Mouse (Mus musculus): Measurements from ENCODE around the gene Mark2. TPM values are rescaled to one million over a fixed set of nuclear protein-coding genes. Genes with fewer than 3 reads are reported as not detected.

Gene Mark2
- polyA plus RNA-seq, 1 experiment from 2014 or later = 57.8 TPM

DNA sequence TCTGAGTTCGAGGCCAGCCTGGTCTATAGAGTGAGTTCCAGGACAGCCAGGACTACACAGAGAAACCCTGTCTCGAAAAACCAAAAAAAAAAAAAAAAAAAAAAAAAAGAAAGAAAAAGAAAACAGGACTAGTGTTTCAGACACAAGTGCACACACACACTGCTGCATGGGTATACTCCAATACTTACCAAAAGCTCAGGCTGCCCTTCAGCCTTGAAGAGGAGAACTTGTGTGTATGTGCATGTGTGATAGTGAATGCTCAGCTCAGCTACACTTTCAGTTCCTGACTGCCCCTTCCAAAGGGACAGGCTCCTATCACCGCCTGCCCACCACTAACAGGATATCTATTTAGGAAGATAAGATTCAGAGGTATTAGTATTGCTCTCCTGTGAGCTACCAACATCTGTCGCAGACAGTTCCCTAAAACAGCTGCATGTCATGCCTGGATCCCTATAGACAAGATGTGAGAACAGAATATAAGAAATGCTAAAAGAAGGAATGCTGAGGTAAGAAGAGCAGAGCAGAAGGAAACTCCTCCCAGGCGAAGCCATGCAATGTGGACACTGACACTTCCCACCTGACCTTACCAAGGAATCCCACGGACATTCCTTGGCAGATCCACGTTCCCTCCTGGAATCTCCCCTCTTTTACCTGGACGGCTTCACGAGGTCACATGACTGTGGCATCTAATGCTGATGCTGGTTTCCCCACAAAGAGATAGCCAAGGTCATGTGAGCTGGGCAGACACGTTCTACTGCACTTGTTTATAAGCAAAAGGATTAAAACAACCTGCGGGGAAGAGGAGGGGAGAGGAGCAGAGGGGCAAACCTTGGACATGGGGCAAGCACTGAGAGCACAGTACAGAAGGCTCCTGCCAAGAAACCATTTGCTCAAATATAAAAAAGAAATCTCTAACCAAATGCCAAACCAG lies 36.0 kb downstream of the Mark2 start:
- H3K9ac ChIP-seq = no peak overlapping the region
- no peak overlapping the region for H3K4me3 ChIP-seq (ENCODE audit: low read depth, low read length)
- H3K9me3 ChIP-seq (ENCODE audit: low read depth, low read length) = no peaks in the 10 kb centered on the region
- no peak overlapping the region for H3K4me2 ChIP-seq
- no peaks in the 10 kb centered on the region for H3K36me3 ChIP-seq (ENCODE audit: insufficient read depth)
- TF ChIP-seq CTCF (IDR thresholded peaks at IDR 0.05; ENCODE audit: low read depth) = no peak
- ATAC-seq (ENCODE audit: insufficient read depth) (no peak), DNase-seq (no peak)
- peaks cover 16% of the 10 kb centered on the region for H3K4me1 ChIP-seq (ENCODE audit: insufficient read depth)
- peak overlapping the region; percentile 38; the same call in 1 of the 2 replicates for H3K27ac ChIP-seq (ENCODE audit: low read depth)
- 56% methylated on average over 10 of the region's 11 CpGs for WGBS
- no peaks in the 10 kb centered on the region for H3K27me3 ChIP-seq (ENCODE audit: insufficient read depth, low read length)

DNA sequence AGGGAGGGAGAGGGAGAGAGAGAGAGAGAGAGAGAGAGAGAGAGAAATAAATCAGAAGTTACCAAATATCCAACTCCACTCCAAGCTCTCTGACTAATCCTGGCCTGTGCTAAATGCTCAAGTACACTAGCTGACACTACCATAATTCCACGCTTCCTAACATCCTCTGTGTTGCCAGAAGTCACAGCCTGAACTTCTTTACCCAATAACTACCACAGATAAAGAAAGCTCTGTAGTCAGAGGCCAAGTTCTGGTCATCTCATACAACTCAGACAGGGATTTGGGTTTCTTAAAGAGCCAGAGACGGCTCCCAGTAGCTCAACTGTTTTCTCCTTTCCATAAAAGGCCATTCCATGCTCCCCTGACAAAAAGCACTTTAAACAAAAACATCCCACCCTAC lies 36.9 kb downstream of the Mark2 start:
- no peaks in the 10 kb centered on the region for H3K36me3 ChIP-seq (ENCODE audit: insufficient read depth)
- H3K4me3 ChIP-seq (ENCODE audit: low read depth, low read length) = no peak overlapping the region
- no peak overlapping the region for H3K4me2 ChIP-seq
- WGBS = 47% methylated on average over 2 of the region's 2 CpGs
- peak overlapping the region; percentile 38; the same call in 1 of the 2 replicates for H3K27ac ChIP-seq (ENCODE audit: low read depth)
- H3K9me3 ChIP-seq (ENCODE audit: low read depth, low read length) = no peaks in the 10 kb centered on the region
- DNase-seq = peak; percentile 20
- no peak for TF ChIP-seq CTCF (IDR thresholded peaks at IDR 0.05; ENCODE audit: low read depth)
- H3K9ac ChIP-seq = no peak overlapping the region
- H3K4me1 ChIP-seq (ENCODE audit: insufficient read depth) = peaks cover 8% of the 10 kb centered on the region
- ATAC-seq (ENCODE audit: insufficient read depth) = no peak
- no peaks in the 10 kb centered on the region for H3K27me3 ChIP-seq (ENCODE audit: insufficient read depth, low read length)

DNA sequence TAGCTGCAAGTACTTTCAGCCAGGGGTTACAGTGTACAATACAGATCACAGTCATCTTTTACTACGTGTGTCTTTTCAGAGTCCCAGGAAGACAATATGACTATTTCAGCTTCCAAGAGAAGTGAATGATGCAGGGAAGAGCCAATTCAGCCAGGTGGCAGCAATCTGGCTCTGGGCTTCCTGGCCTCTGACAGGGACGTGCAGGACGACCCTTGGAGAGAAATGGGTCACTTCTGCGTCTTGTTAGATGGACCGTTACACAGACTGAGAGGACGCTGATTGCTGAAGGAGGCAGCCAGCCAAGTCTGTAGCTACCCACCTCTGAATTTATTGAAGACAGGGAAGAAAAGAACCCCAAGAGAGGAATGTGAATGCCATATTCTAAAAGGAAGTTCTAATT lies 37.9 kb downstream of the Mark2 start:
- no peak for DNase-seq
- Histone ChIP-seq H3K9ac (no peak overlapping the region), H3K27ac (ENCODE audit: low read depth) (no peak overlapping the region), H3K27me3 (ENCODE audit: insufficient read depth, low read length) (no peaks in the 10 kb centered on the region), H3K9me3 (ENCODE audit: low read depth, low read length) (no peaks in the 10 kb centered on the region), H3K4me1 (ENCODE audit: insufficient read depth) (peaks cover 7% of the 10 kb centered on the region), H3K36me3 (ENCODE audit: insufficient read depth) (no peaks in the 10 kb centered on the region), H3K4me3 (ENCODE audit: low read depth, low read length) (no peak overlapping the region), H3K4me2 (no peak overlapping the region)
- 67% methylated on average over 6 of the region's 6 CpGs for WGBS
- ATAC-seq (ENCODE audit: insufficient read depth) = no peak
- no peak for TF ChIP-seq CTCF (IDR thresholded peaks at IDR 0.05; ENCODE audit: low read depth)

DNA sequence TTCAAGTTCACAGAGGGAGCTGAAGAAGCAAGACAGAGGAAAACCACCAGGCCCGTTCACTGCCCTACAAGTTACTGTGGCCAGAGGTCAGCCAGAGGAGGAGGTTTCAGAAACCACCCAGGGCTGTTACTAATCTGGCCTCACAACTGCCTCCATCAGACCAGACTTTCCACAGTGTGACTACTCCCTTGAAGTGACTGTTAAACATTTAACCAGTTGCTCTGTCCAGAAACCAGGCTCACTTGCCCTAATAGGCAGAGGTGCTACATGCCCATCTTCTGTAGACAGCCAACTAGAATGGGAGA lies 39.2 kb downstream of the Mark2 start:
- Histone ChIP-seq H3K36me3 (ENCODE audit: insufficient read depth) (no peaks in the 10 kb centered on the region), H3K27me3 (ENCODE audit: insufficient read depth, low read length) (no peaks in the 10 kb centered on the region), H3K4me2 (no peak overlapping the region), H3K9ac (no peak overlapping the region), H3K27ac (ENCODE audit: low read depth) (peak overlapping the region; percentile 9; the same call in 1 of the 2 replicates), H3K9me3 (ENCODE audit: low read depth, low read length) (no peaks in the 10 kb centered on the region), H3K4me1 (ENCODE audit: insufficient read depth) (peaks cover 5% of the 10 kb centered on the region), H3K4me3 (ENCODE audit: low read depth, low read length) (no peak overlapping the region)
- DNase-seq (no peak), ATAC-seq (ENCODE audit: insufficient read depth) (no peak)
- TF ChIP-seq CTCF (IDR thresholded peaks at IDR 0.05; ENCODE audit: low read depth) = no peak
- 74% methylated on average over 1 of the region's 1 CpGs for WGBS

DNA sequence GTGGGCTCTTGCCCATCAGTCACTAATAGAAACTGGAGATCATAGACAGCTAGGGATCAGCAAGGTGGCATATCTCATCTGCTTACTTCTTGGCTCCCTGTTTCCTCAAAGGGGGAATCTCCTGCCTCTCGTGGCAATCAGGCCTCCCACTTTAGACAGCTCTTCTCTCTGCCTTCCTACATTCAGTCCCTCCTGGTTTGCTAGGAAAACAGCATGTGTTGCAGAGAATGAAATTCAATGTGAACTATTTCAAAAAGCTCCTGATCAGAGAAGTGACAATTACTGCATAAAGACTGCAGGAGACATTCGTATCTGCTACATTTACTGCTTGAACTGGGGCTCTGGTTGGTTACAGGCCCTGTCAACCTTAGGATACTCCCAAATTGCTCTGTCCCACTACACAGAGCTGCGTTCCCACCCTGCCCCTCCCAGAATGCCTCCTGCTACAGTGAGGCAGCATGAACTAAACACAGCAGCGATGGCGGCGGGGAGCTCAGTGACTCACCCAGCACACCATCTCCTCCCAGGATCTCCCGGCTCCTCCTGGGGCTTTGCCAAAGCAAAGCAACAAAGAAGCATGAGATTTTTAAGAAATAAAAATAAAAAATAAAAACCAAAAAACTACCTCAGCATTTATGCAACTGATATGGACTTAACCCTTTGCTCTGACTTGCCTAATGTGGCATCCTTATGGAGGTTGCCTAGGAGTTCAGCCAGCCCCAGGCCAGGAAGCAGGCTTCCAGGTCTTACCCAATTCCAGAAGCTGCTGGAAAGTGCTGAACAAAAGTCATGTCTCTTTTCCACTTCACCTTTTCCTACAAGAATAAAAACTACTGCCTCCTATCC lies 39.8 kb downstream of the Mark2 start:
- no peaks in the 10 kb centered on the region for H3K27me3 ChIP-seq (ENCODE audit: insufficient read depth, low read length)
- DNase-seq (peak; percentile 28), ATAC-seq (ENCODE audit: insufficient read depth) (no peak)
- H3K4me1 ChIP-seq (ENCODE audit: insufficient read depth) = no peaks in the 10 kb centered on the region; the same call in 1 of the 2 replicates
- 82% methylated on average over 7 of the region's 7 CpGs for WGBS
- H3K36me3 ChIP-seq (ENCODE audit: insufficient read depth) = no peaks in the 10 kb centered on the region
- no peaks in the 10 kb centered on the region for H3K9me3 ChIP-seq (ENCODE audit: low read depth, low read length)
- no peak for TF ChIP-seq CTCF (IDR thresholded peaks at IDR 0.05; ENCODE audit: low read depth)
- no peak overlapping the region for H3K4me2 ChIP-seq
- no peak overlapping the region for H3K4me3 ChIP-seq (ENCODE audit: low read depth, low read length)
- H3K9ac ChIP-seq = no peak overlapping the region
- H3K27ac ChIP-seq (ENCODE audit: low read depth) = peak overlapping the region; percentile 9; the same call in 1 of the 2 replicates

DNA sequence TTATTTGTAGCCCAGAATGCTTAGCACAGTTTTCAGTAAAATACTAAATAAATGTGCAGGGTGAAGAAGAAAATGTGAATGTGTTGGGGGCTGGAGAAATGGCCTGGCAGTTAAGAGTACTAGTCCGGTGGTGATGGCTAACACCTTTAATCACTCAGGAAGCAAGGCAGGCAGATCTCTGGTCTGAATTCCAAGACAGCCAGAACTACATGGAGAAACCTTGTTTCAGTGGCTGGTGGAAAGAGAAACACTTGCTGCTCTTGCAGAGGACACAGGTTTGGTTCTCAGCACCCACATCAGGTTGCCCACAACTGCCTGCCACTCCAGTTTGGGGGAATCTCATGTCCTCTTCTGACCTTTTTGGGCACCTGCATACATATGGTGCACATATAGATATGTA lies 41.6 kb downstream of the Mark2 start:
- no peak overlapping the region for H3K4me3 ChIP-seq (ENCODE audit: low read depth, low read length)
- no peak for ATAC-seq (ENCODE audit: insufficient read depth)

DNA sequence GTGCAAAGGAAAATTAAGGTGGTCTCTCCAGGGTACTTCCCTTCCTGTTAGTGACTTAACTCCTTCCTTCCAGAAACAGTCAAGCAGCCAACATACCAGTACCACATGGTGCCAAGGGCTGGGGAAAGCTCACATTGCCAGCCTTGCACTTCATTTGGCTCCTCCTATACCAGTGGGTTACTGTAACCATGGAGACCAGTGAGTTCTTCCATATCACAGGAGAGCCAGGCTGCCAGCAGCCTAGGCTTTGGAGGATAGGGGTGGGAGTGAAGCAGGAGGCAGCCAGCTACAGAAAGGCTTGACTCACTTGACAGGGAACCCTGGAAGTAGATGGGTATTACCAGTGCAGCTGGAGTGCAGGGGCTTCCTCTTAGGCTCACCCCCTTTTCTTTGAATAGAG lies 42.6 kb downstream of the Mark2 start:
- H3K4me2 ChIP-seq = no peak overlapping the region
- DNase-seq = peak; percentile 37
- peaks cover 11% of the 10 kb centered on the region; the same call in 1 of the 2 replicates for H3K4me1 ChIP-seq (ENCODE audit: insufficient read depth)
- no peak overlapping the region for H3K9ac ChIP-seq
- no peaks in the 10 kb centered on the region for H3K36me3 ChIP-seq (ENCODE audit: insufficient read depth)
- no peaks in the 10 kb centered on the region for H3K27me3 ChIP-seq (ENCODE audit: insufficient read depth, low read length)
- H3K4me3 ChIP-seq (ENCODE audit: low read depth, low read length) = no peak overlapping the region
- peak; percentile 58 for ATAC-seq (ENCODE audit: insufficient read depth)
- H3K27ac ChIP-seq (ENCODE audit: low read depth) = no peak overlapping the region
- H3K9me3 ChIP-seq (ENCODE audit: low read depth, low read length) = no peaks in the 10 kb centered on the region
- no peak for TF ChIP-seq CTCF (IDR thresholded peaks at IDR 0.05; ENCODE audit: low read depth)

More for the DNA sequence above, 41.6 kb downstream of the Mark2 start:
- whole genome bisulfite sequencing = 94% methylated on average over 1 of the region's 1 CpGs
- DNase-seq = no peak
- no peak for TF ChIP-seq CTCF (IDR thresholded peaks at IDR 0.05; ENCODE audit: low read depth)
- H3K27me3 ChIP-seq (ENCODE audit: insufficient read depth, low read length) = no peaks in the 10 kb centered on the region
- no peak overlapping the region for H3K27ac ChIP-seq (ENCODE audit: low read depth)
- no peak overlapping the region for H3K4me2 ChIP-seq
- no peak overlapping the region for H3K9ac ChIP-seq
- 0 out of 2 replicates have a peak, but pooled peaks cover 4% of the 10 kb centered on the region for H3K4me1 ChIP-seq (ENCODE audit: insufficient read depth)
- no peaks in the 10 kb centered on the region for H3K36me3 ChIP-seq (ENCODE audit: insufficient read depth)
- no peaks in the 10 kb centered on the region for H3K9me3 ChIP-seq (ENCODE audit: low read depth, low read length)
